Mouse (Mus musculus): ENCODE data around the gene Serpinc1.
A peak's percentile ranks its signal among the peaks of the same experiment; 100 is the strongest.

GRCm38 (mm10) chr1:161035281-161035785 lies 56.9 kb downstream of the Serpinc1 start:
- TF ChIP-seq RCOR1 (IDR thresholded peaks at IDR 0.05; ENCODE audit: low read depth, low read length) (no peak), POLR2A (IDR thresholded peaks at IDR 0.05; ENCODE audit: control insufficient read depth in 1 of 2, insufficient read depth in 1 of 2, low read depth in 1 of 2, low read length in 2 of 2, poor library complexity in 1 of 2) (peak in 1 of 2 experiments; percentile 83; a peak in 2 of 4 replicates), USF2 (IDR thresholded peaks at IDR 0.05; ENCODE audit: borderline replicate concordance in 1 of 2, insufficient read depth in 1 of 2, low read depth in 1 of 2, low read length in 2 of 2) (no peak), CTCF (IDR thresholded peaks at IDR 0.05 in 2 of 3, conservative IDR thresholded peaks at IDR 0.05 in 1 of 3; ENCODE audit: control insufficient read depth in 1 of 3, insufficient read depth in 1 of 3, low read depth in 2 of 3, low read length in 3 of 3, poor library complexity in 1 of 3, severe bottlenecking in 1 of 3) (no peak), GATA1 (IDR thresholded peaks at IDR 0.05; ENCODE audit: low read depth, low read length) (no peak), ZKSCAN1 (IDR thresholded peaks at IDR 0.05; ENCODE audit: low read depth, low read length) (no peak), MYB (IDR thresholded peaks at IDR 0.05; ENCODE audit: low read depth, low read length) (no peak), ZNF384 (IDR thresholded peaks at IDR 0.05; ENCODE audit: low read depth, low read length) (no peak)
